Mouse (Mus musculus): Measurements from ENCODE around the gene Shroom1.

- TF ChIP-seq POLR2A (IDR thresholded peaks at IDR 0.05; ENCODE audit: borderline replicate concordance, extremely low read depth, insufficient read depth, insufficient read length, poor library complexity, severe bottlenecking) (no peak), CTCF (IDR thresholded peaks at IDR 0.05; ENCODE audit: borderline replicate concordance, extremely low read depth, insufficient read depth, insufficient read length) (no peak)
These were observed 28.3 kb upstream of the Shroom1 start for GRCm38 (mm10) chr11:53428716-53429057.
